Mouse (Mus musculus): ENCODE measurements around the gene Trem1. TPM values are rescaled to one million over a fixed set of nuclear protein-coding genes. Genes with fewer than 3 reads are reported as not detected.

The Trem1 gene
- polyA plus RNA-seq, 1 experiment: 0.07 TPM

- Histone ChIP-seq H3K4me1 (peaks cover 51% of the 10 kb centered on the region), H3K27me3 (replicated peaks) (peaks cover 1% of the 10 kb centered on the region)
Measured at GRCm38 (mm10) chr17:48266138-48266537, 33.6 kb downstream of the Trem1 start.

GRCm38 (mm10) chr17:48266610-48267304 is 34.2 kb downstream of the Trem1 start:
- Histone ChIP-seq H3K4me3 (replicated peaks) (no peak overlapping the region), H3K9me3 (no peaks in the 10 kb centered on the region), H3K27me3 (replicated peaks) (peaks cover 1% of the 10 kb centered on the region), H3K36me3 (replicated peaks; ENCODE audit: low read length) (no peaks in the 10 kb centered on the region), H3K4me1 (peaks cover 45% of the 10 kb centered on the region)
- TF ChIP-seq FLI1 (IDR thresholded peaks at IDR 0.05; ENCODE audit: low read length) (no peak), GATA1 (IDR thresholded peaks at IDR 0.05; ENCODE audit: borderline replicate concordance, low read length) (no peak)

More at GRCm38 (mm10) chr17:48266138-48266537, 33.6 kb downstream of the Trem1 start:
- TF ChIP-seq FLI1 (IDR thresholded peaks at IDR 0.05; ENCODE audit: low read length) (no peak), GATA1 (IDR thresholded peaks at IDR 0.05; ENCODE audit: borderline replicate concordance, low read length) (no peak)
- Histone ChIP-seq H3K9me3 (no peaks in the 10 kb centered on the region), H3K4me3 (replicated peaks) (no peak overlapping the region), H3K36me3 (replicated peaks; ENCODE audit: low read length) (no peaks in the 10 kb centered on the region)

- peaks cover 1% of the 10 kb centered on the region for H3K27me3 ChIP-seq (replicated peaks)
- H3K9me3 ChIP-seq: no peaks in the 10 kb centered on the region
- H3K4me1 ChIP-seq: peaks cover 45% of the 10 kb centered on the region
- no peaks in the 10 kb centered on the region for H3K36me3 ChIP-seq (replicated peaks; ENCODE audit: low read length)
- TF ChIP-seq FLI1 (IDR thresholded peaks at IDR 0.05; ENCODE audit: low read length): no peak
- no peak for TF ChIP-seq GATA1 (IDR thresholded peaks at IDR 0.05; ENCODE audit: borderline replicate concordance, low read length)
- no peak overlapping the region for H3K4me3 ChIP-seq (replicated peaks)
Measured at GRCm38 (mm10) chr17:48267591-48267990, 35.0 kb downstream of the Trem1 start.

DNA sequence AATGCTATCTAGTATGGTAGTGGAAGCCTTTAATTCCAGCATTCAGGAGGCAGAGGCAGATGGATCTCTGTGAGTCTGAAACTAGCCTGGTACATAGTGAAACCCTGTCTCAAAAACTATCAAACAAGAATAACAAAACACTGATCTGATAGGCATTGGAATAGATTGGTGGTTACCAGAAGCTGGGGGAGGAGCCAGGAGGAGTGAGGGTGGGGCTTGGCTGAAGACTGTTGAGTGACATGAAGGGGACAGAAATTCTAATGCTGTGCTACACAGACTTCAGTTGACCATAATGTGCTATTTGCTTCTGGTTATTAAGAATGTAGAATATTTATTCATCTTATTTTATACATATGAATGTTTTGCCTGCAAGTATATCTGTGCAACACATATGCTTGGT is 35.7 kb downstream of the Trem1 start:
- peaks cover 49% of the 10 kb centered on the region for H3K4me1 ChIP-seq
- H3K9me3 ChIP-seq: peaks cover 4% of the 10 kb centered on the region
- H3K4me3 ChIP-seq (replicated peaks): no peak overlapping the region
- peaks cover 4% of the 10 kb centered on the region for H3K36me3 ChIP-seq (replicated peaks; ENCODE audit: low read length)
- H3K27me3 ChIP-seq (replicated peaks): peaks cover 1% of the 10 kb centered on the region
- TF ChIP-seq GATA1 (IDR thresholded peaks at IDR 0.05; ENCODE audit: borderline replicate concordance, low read length): no peak
- TF ChIP-seq FLI1 (IDR thresholded peaks at IDR 0.05; ENCODE audit: low read length): no peak

- Histone ChIP-seq H3K4me3 (replicated peaks) (no peak overlapping the region), H3K4me1 (peaks cover 51% of the 10 kb centered on the region), H3K36me3 (replicated peaks; ENCODE audit: low read length) (peaks cover 5% of the 10 kb centered on the region), H3K27me3 (replicated peaks) (peaks cover 1% of the 10 kb centered on the region), H3K9me3 (peaks cover 5% of the 10 kb centered on the region)
- TF ChIP-seq GATA1 (IDR thresholded peaks at IDR 0.05; ENCODE audit: borderline replicate concordance, low read length): no peak
- TF ChIP-seq FLI1 (IDR thresholded peaks at IDR 0.05; ENCODE audit: low read length): no peak
Measured at GRCm38 (mm10) chr17:48269833-48270232, 37.3 kb downstream of the Trem1 start.

DNA sequence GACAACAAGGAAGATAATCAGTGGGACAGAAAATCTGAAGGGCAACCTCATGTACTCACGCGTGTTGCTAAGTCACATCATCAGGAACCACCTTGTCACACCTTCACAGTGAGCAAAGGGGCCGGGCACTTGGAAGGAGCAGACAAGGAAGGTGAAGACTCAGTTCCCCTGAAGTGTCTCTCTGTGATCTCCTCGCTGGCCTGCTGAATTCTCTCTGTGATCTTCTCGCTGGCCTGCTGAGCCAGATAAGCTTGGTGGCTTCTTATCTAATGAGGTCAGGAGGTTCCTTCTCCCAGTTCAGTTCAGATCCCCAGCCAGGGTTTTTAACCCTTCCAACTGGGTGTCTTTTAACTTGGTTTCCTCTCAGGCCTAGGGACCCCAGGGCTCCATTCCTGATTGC is 39.6 kb downstream of the Trem1 start:
- H3K9me3 ChIP-seq: peaks cover 5% of the 10 kb centered on the region
- peaks cover 62% of the 10 kb centered on the region for H3K4me1 ChIP-seq
- H3K27me3 ChIP-seq (replicated peaks): peaks cover 1% of the 10 kb centered on the region
- peaks cover 10% of the 10 kb centered on the region for H3K36me3 ChIP-seq (replicated peaks; ENCODE audit: low read length)
- peak overlapping the region; percentile 69 for H3K4me3 ChIP-seq (replicated peaks)
- TF ChIP-seq GATA1 (IDR thresholded peaks at IDR 0.05; ENCODE audit: borderline replicate concordance, low read length) (no peak; the same call in 2 of the 3 replicates), FLI1 (IDR thresholded peaks at IDR 0.05; ENCODE audit: low read length) (no peak)

GRCm38 (mm10) chr17:48272598-48272997 is 40.0 kb downstream of the Trem1 start:
- H3K36me3 ChIP-seq (replicated peaks; ENCODE audit: low read length): peaks cover 10% of the 10 kb centered on the region
- no peak for TF ChIP-seq GATA1 (IDR thresholded peaks at IDR 0.05; ENCODE audit: borderline replicate concordance, low read length)
- no peak for TF ChIP-seq FLI1 (IDR thresholded peaks at IDR 0.05; ENCODE audit: low read length)
- peak overlapping the region; percentile 69 for H3K4me3 ChIP-seq (replicated peaks)
- peaks cover 62% of the 10 kb centered on the region for H3K4me1 ChIP-seq
- H3K9me3 ChIP-seq: peaks cover 5% of the 10 kb centered on the region
- peaks cover under 1% of the 10 kb centered on the region for H3K27me3 ChIP-seq (replicated peaks)

- peaks cover 5% of the 10 kb centered on the region for H3K9me3 ChIP-seq
- H3K27me3 ChIP-seq (replicated peaks): no peaks in the 10 kb centered on the region
- H3K4me1 ChIP-seq: peaks cover 71% of the 10 kb centered on the region
- H3K36me3 ChIP-seq (replicated peaks; ENCODE audit: low read length): peaks cover 10% of the 10 kb centered on the region
- no peak overlapping the region for H3K4me3 ChIP-seq (replicated peaks)
- TF ChIP-seq FLI1 (IDR thresholded peaks at IDR 0.05; ENCODE audit: low read length) (no peak), GATA1 (IDR thresholded peaks at IDR 0.05; ENCODE audit: borderline replicate concordance, low read length) (no peak)
Measured at GRCm38 (mm10) chr17:48274098-48274497, 41.5 kb downstream of the Trem1 start.

DNA sequence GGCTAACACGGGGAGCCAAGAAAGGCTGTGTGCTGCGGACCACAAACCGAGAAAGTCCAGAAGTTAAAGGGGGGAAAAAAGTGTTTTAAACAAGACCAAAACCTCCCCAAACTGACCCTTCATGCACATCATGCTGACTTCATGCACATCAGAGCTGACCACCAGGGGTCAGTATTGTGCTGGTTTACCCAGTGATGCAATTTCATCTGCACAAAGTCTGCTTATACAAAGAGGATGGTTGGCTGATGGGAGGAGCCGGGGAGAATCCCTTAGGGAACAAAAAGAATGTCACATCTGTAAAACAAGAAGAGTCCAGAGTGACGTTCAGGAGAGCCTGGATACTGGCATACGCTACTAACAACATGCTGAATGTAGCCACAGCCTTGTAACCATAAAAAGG is 42.3 kb downstream of the Trem1 start:
- no peaks in the 10 kb centered on the region for H3K27me3 ChIP-seq (replicated peaks)
- H3K4me3 ChIP-seq (replicated peaks): no peak overlapping the region
- H3K4me1 ChIP-seq: peaks cover 70% of the 10 kb centered on the region
- peaks cover 5% of the 10 kb centered on the region for H3K9me3 ChIP-seq
- peaks cover 10% of the 10 kb centered on the region for H3K36me3 ChIP-seq (replicated peaks; ENCODE audit: low read length)
- no peak for TF ChIP-seq GATA1 (IDR thresholded peaks at IDR 0.05; ENCODE audit: borderline replicate concordance, low read length)
- no peak for TF ChIP-seq FLI1 (IDR thresholded peaks at IDR 0.05; ENCODE audit: low read length)

DNA sequence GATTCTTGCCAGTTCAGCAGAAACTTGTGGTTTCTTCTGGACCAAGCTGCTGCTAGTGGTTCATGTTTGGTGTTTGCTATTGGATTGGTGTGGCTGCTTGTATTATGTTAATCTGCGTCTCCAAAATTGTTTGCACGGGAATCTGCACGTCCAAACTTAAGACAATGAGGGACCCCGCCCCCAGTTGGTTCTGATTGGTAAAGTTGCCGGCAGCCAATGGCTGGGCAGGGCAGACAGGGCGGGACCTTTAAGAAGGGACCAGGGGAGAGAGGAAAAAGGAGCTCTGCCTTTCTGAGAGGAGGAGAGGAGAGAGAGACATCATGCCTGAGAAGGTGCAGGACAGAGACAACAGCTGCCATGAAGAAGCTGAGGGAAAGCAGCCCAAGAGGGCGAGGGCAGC is 43.2 kb downstream of the Trem1 start:
- Histone ChIP-seq H3K27me3 (replicated peaks) (no peaks in the 10 kb centered on the region), H3K4me3 (replicated peaks) (no peak overlapping the region), H3K4me1 (peaks cover 70% of the 10 kb centered on the region), H3K36me3 (replicated peaks; ENCODE audit: low read length) (peaks cover 10% of the 10 kb centered on the region), H3K9me3 (peaks cover 5% of the 10 kb centered on the region)
- TF ChIP-seq GATA1 (IDR thresholded peaks at IDR 0.05; ENCODE audit: borderline replicate concordance, low read length) (no peak), FLI1 (IDR thresholded peaks at IDR 0.05; ENCODE audit: low read length) (no peak)
